Mouse (Mus musculus) stomach, postnatal 0 days (tissue): Measurements from ENCODE around the gene Xylt2. TPM values are rescaled to one million over a fixed set of nuclear protein-coding genes. Genes with fewer than 3 reads are reported as not detected.
A peak's percentile ranks its signal among the peaks of the same experiment; 100 is the strongest.

ENCODE experiments used
- ATAC-seq: fragments of 200-750 bp; cut with Nextera tagmentation; 2 replicates; pipeline ENCODE4 v1.8.0; 2017; ENCODE audit not compliant: low FRiP score, low TSS enrichment
- DNase-seq: peaks from one replicate; pipeline ENCODE4 v3.0.0-alpha.2; 2016; ENCODE audit warnings: low spot score
- H3K27ac ChIP-seq: fragments of 300-500 bp; sonication (generic); replicated peaks from 2 replicates; pipeline ENCODE4 v1.5.1; 2014; ENCODE audit warnings: mild to moderate bottlenecking, control low read depth
- H3K27me3 ChIP-seq: fragments of 300-500 bp; sonication (generic); 2 replicates; pipeline ENCODE4 v1.6.1; 2014; ENCODE audit warnings: low read length; ENCODE audit not compliant: control insufficient read depth, insufficient read depth
- H3K36me3 ChIP-seq: fragments of 300-500 bp; sonication (generic); 2 replicates; pipeline ENCODE4 v1.6.1; 2014; ENCODE audit warnings: low read length, mixed read lengths; ENCODE audit not compliant: control insufficient read depth, insufficient read depth
- H3K4me1 ChIP-seq: fragments of 300-500 bp; sonication (generic); replicated peaks from 2 replicates; pipeline ENCODE4 v1.6.1; 2014; ENCODE audit warnings: antibody characterized with exemption; ENCODE audit not compliant: control insufficient read depth, insufficient read depth
- H3K4me2 ChIP-seq: fragments of 300-500 bp; sonication (generic); replicated peaks from 2 replicates; pipeline ENCODE4 v1.6.1; 2014; ENCODE audit warnings: low read depth, mild to moderate bottlenecking, control low read depth, moderate library complexity
- H3K4me3 ChIP-seq: fragments of 300-500 bp; sonication (generic); 2 replicates; pipeline ENCODE4 v1.5.1; 2014; ENCODE audit warnings: low read depth, low read length, control low read depth
- H3K9ac ChIP-seq: fragments of 300-500 bp; sonication (generic); 2 replicates; pipeline ENCODE4 v1.6.1; 2014; ENCODE audit warnings: mild to moderate bottlenecking, low read length, control low read depth, mixed read lengths
- H3K9me3 ChIP-seq: fragments of 300-500 bp; sonication (generic); 2 replicates; pipeline ENCODE4 v1.6.1; 2016; ENCODE audit warnings: low read length; ENCODE audit not compliant: control insufficient read depth
- CTCF ChIP-seq: IDR thresholded peaks from 2 replicates; pipeline ENCODE4 v1.5.1; 2016; ENCODE audit warnings: antibody characterized with exemption, low read depth, mild to moderate bottlenecking, moderate library complexity
- EP300 ChIP-seq: optimal IDR thresholded peaks from 2 replicates; pipeline ENCODE3; 2016; ENCODE audit warnings: antibody characterized with exemption
- WGBS: fragments of 180-500 bp; shearing (Covaris S2); extraction: QIAGEN DNeasy Blood & Tissue Kit; methylation state at CpG from one replicate; pipeline ENCODE4 v1.1.7; 2014; 5-methylcytosine and 5-hydroxymethylcytosine counted together
- polyA plus RNA-seq: library from polyadenylated mRNA; unstranded; fragments of >200 nt; fragmentation: Nextera tagmentation; extraction: Ambion mirVana; gene quantifications from 2 replicates; pipeline ENCODE4 v1.2.1, GENCODE M21; 2015

Gene Xylt2
- polyA plus RNA-seq, 1 experiment from 2014 or later = 8.4 TPM

- Histone ChIP-seq H3K4me1 (no peaks in the 10 kb centered on the region), H3K27ac (no peak overlapping the region), H3K9ac (no peak overlapping the region), H3K36me3 (no peaks in the 10 kb centered on the region), H3K4me2 (no peak overlapping the region), H3K27me3 (no peaks in the 10 kb centered on the region), H3K9me3 (no peaks in the 10 kb centered on the region), H3K4me3 (no peak overlapping the region)
- TF ChIP-seq EP300 = no peak
- TF ChIP-seq CTCF = no peak
- ATAC-seq (no peak), DNase-seq (no peak)
- WGBS = 56% methylated on average over 6 of the region's 6 CpGs
Observed at GRCm38 (mm10) chr11:94620766-94621457, 56.4 kb downstream of the Xylt2 start.

- WGBS = 91% methylated on average over 2 of the region's 2 CpGs
- no peak overlapping the region for H3K9ac ChIP-seq
Observed at GRCm38 (mm10) chr11:94617646-94618045, 59.7 kb downstream of the Xylt2 start.

GRCm38 (mm10) chr11:94615494-94615893 is 61.8 kb downstream of the Xylt2 start:
- TF ChIP-seq EP300 (no peak), CTCF (no peak)
- no peaks in the 10 kb centered on the region for H3K4me1 ChIP-seq
- H3K36me3 ChIP-seq = no peaks in the 10 kb centered on the region
- H3K4me2 ChIP-seq = no peak overlapping the region
- no peak overlapping the region for H3K9ac ChIP-seq
- DNase-seq (no peak), ATAC-seq (no peak)
- H3K4me3 ChIP-seq = no peak overlapping the region
- no peaks in the 10 kb centered on the region for H3K27me3 ChIP-seq
- WGBS = 11% methylated on average over 4 of the region's 4 CpGs
- no peaks in the 10 kb centered on the region for H3K9me3 ChIP-seq
- no peak overlapping the region for H3K27ac ChIP-seq

More at GRCm38 (mm10) chr11:94617646-94618045, 59.7 kb downstream of the Xylt2 start:
- H3K4me1 ChIP-seq = no peaks in the 10 kb centered on the region
- no peaks in the 10 kb centered on the region for H3K9me3 ChIP-seq
- H3K4me2 ChIP-seq = no peak overlapping the region
- ATAC-seq (no peak), DNase-seq (no peak)
- H3K27ac ChIP-seq = no peak overlapping the region
- no peaks in the 10 kb centered on the region for H3K36me3 ChIP-seq
- H3K27me3 ChIP-seq = no peaks in the 10 kb centered on the region
- no peak overlapping the region for H3K4me3 ChIP-seq
- TF ChIP-seq CTCF (no peak), EP300 (no peak)

GRCm38 (mm10) chr11:94614603-94615002 is 62.7 kb downstream of the Xylt2 start:
- WGBS = 70% methylated on average over 4 of the region's 4 CpGs
- DNase-seq (no peak), ATAC-seq (peak; percentile 29; the same call in 1 of the 2 replicates)
- H3K9me3 ChIP-seq = no peaks in the 10 kb centered on the region
- no peak overlapping the region for H3K4me3 ChIP-seq
- H3K36me3 ChIP-seq = no peaks in the 10 kb centered on the region
- H3K27ac ChIP-seq = no peak overlapping the region
- H3K4me1 ChIP-seq = no peaks in the 10 kb centered on the region
- TF ChIP-seq CTCF (no peak), EP300 (no peak)
- H3K9ac ChIP-seq = no peak overlapping the region
- H3K4me2 ChIP-seq = no peak overlapping the region
- no peaks in the 10 kb centered on the region for H3K27me3 ChIP-seq

Other genes starting within 250 kb of the Xylt2 start
- gene Cacna1g, start 203.3 kb downstream of the Xylt2 start, polyA plus RNA-seq = 1.8 and 2.0 TPM in 2 replicates
- gene Spata20, start 191.3 kb downstream of the Xylt2 start, polyA plus RNA-seq = 0.05 and 0.18 TPM in 2 replicates
- 53.4 and 60.1 TPM in 2 replicates for gene Epn3, start 177.5 kb downstream of the Xylt2 start, polyA plus RNA-seq
- gene Mycbpap, start 155.8 kb downstream of the Xylt2 start, polyA plus RNA-seq = 1.4 and 1.9 TPM in 2 replicates
- 3.4 and 3.8 TPM in 2 replicates for gene Rsad1, start 128.3 kb downstream of the Xylt2 start, polyA plus RNA-seq
- gene Chad, start 112.5 kb downstream of the Xylt2 start, polyA plus RNA-seq = 80.8 and 87.5 TPM in 2 replicates
- 2.5 and 3.0 TPM in 2 replicates for gene Acsf2, start 75.6 kb downstream of the Xylt2 start, polyA plus RNA-seq
- 101 and 109 TPM in 2 replicates for gene Lrrc59, start 47.7 kb downstream of the Xylt2 start, polyA plus RNA-seq
- gene Mrpl27, start 23.7 kb downstream of the Xylt2 start, polyA plus RNA-seq = 123 and 124 TPM in 2 replicates
- gene Eme1, start 23.6 kb downstream of the Xylt2 start, polyA plus RNA-seq = 2.7 and 3.4 TPM in 2 replicates
- gene Gm11541, start 27.0 kb upstream of the Xylt2 start, polyA plus RNA-seq = 0.11 and 0.15 TPM in 2 replicates
- gene Cdc34b, start 64.3 kb upstream of the Xylt2 start, polyA plus RNA-seq = not detected in 2 replicates
- not detected in 2 replicates for gene Tmem92, start 105.2 kb upstream of the Xylt2 start, polyA plus RNA-seq